Mouse (Mus musculus) stomach, embryonic 15.5 days (tissue): ENCODE measurements around the gene Slc9a9. TPM values are rescaled to one million over a fixed set of nuclear protein-coding genes. Genes with fewer than 3 reads are reported as not detected.

Experiments
- ATAC-seq: fragments of 200-750 bp; cut with Nextera tagmentation; 2 replicates; pipeline ENCODE4 v1.8.0; 2017; ENCODE audit warnings: low read depth, moderate number of reproducible peaks, moderate TSS enrichment; ENCODE audit not compliant: insufficient read depth, low FRiP score
- H3K27ac ChIP-seq: fragments of 300-500 bp; sonication (generic); 2 replicates; pipeline ENCODE4 v1.5.1; 2015; ENCODE audit warnings: mild to moderate bottlenecking, inconsistent platforms
- H3K27me3 ChIP-seq: fragments of 300-500 bp; sonication (generic); replicated peaks from 2 replicates; pipeline ENCODE4 v1.6.1; 2015; ENCODE audit warnings: inconsistent platforms
- H3K36me3 ChIP-seq: fragments of 300-500 bp; sonication (generic); 2 replicates; pipeline ENCODE4 v1.6.1; 2015; ENCODE audit warnings: inconsistent platforms
- H3K4me1 ChIP-seq: fragments of 300-500 bp; sonication (generic); 2 replicates; pipeline ENCODE4 v1.6.1; 2015; ENCODE audit warnings: inconsistent platforms
- H3K4me2 ChIP-seq: fragments of 300-500 bp; sonication (generic); 2 replicates; pipeline ENCODE4 v1.6.1; 2015; ENCODE audit warnings: mild to moderate bottlenecking, inconsistent platforms
- H3K4me3 ChIP-seq: fragments of 300-500 bp; sonication (generic); replicated peaks from 2 replicates; pipeline ENCODE4 v1.5.1; 2015; ENCODE audit warnings: inconsistent platforms
- H3K9ac ChIP-seq: fragments of 300-500 bp; sonication (generic); 2 replicates; pipeline ENCODE4 v1.6.1; 2015; ENCODE audit warnings: inconsistent platforms
- H3K9me3 ChIP-seq: fragments of 300-500 bp; sonication (generic); 2 replicates; pipeline ENCODE4 v1.6.1; 2016; ENCODE audit warnings: inconsistent platforms
- WGBS: fragments of 180-500 bp; shearing (Covaris S2); methylation state at CpG from one replicate; pipeline ENCODE4 v1.1.7; 2015; 5-methylcytosine and 5-hydroxymethylcytosine counted together
- polyA plus RNA-seq: library from polyadenylated mRNA; unstranded; fragments of >200 nt; fragmentation: Nextera tagmentation; extraction: Ambion mirVana; gene quantifications from 2 replicates; pipeline ENCODE4 v1.2.1, GENCODE M21; 2015

Gene Slc9a9
- polyA plus RNA-seq, 1 experiment from 2014 or later, result 3.9 TPM

DNA sequence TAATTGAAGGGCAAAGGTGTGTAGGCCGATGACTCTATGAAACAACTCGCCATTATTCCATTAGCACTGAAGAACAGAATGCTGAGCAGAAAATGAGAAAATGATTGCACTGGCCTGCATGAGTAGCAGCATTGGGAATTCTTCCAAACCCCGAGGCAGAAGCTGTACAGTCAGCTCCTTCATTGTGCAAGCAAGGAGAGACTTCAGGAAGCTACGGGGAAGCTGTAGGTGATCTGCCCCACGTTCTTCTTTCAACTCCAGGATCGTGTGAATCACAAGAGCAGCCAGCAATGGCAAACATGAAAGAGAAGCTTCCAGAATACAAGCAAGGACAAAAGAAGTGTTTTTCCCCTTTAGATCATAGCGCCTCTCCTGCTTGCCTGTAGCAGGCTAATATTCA lies 538.0 kb downstream of the Slc9a9 start:
- Histone ChIP-seq H3K27me3 (no peaks in the 10 kb centered on the region), H3K4me3 (no peak overlapping the region), H3K9ac (no peak overlapping the region), H3K4me2 (no peak overlapping the region), H3K27ac (no peak overlapping the region), H3K36me3 (no peaks in the 10 kb centered on the region), H3K9me3 (no peaks in the 10 kb centered on the region), H3K4me1 (no peaks in the 10 kb centered on the region)
- ATAC-seq, result no peak
- WGBS, result 76% methylated on average over 7 of the region's 7 CpGs

- 80% methylated on average over 4 of the region's 4 CpGs for WGBS
Observed at GRCm38 (mm10) chr9:95208681-95209080, 539.0 kb downstream of the Slc9a9 start.

GRCm38 (mm10) chr9:95220009-95220408 lies 550.3 kb downstream of the Slc9a9 start:
- Histone ChIP-seq H3K4me3 (no peak overlapping the region), H3K4me1 (no peaks in the 10 kb centered on the region), H3K9me3 (no peaks in the 10 kb centered on the region), H3K27me3 (no peaks in the 10 kb centered on the region), H3K27ac (no peak overlapping the region), H3K4me2 (no peak overlapping the region), H3K36me3 (no peaks in the 10 kb centered on the region), H3K9ac (no peak overlapping the region)
- WGBS, result 55% methylated on average over 3 of the region's 3 CpGs
- no peak for ATAC-seq

More at GRCm38 (mm10) chr9:95208681-95209080, 539.0 kb downstream of the Slc9a9 start:
- no peak for ATAC-seq
- no peaks in the 10 kb centered on the region for H3K4me1 ChIP-seq
- no peak overlapping the region for H3K27ac ChIP-seq
- H3K4me3 ChIP-seq, result no peak overlapping the region
- no peaks in the 10 kb centered on the region for H3K27me3 ChIP-seq
- H3K36me3 ChIP-seq, result no peaks in the 10 kb centered on the region
- H3K9me3 ChIP-seq, result no peaks in the 10 kb centered on the region
- H3K9ac ChIP-seq, result no peak overlapping the region
- no peak overlapping the region for H3K4me2 ChIP-seq

GRCm38 (mm10) chr9:95221310-95221709 lies 551.6 kb downstream of the Slc9a9 start:
- ATAC-seq, result no peak
- H3K4me1 ChIP-seq, result no peaks in the 10 kb centered on the region

GRCm38 (mm10) chr9:95226986-95227385 lies 557.3 kb downstream of the Slc9a9 start:
- Histone ChIP-seq H3K4me1 (no peaks in the 10 kb centered on the region), H3K27me3 (no peaks in the 10 kb centered on the region), H3K4me3 (no peak overlapping the region), H3K9ac (no peak overlapping the region), H3K36me3 (no peaks in the 10 kb centered on the region), H3K4me2 (no peak overlapping the region), H3K27ac (no peak overlapping the region), H3K9me3 (no peaks in the 10 kb centered on the region)
- 79% methylated on average over 4 of the region's 4 CpGs for WGBS
- ATAC-seq, result no peak

More at GRCm38 (mm10) chr9:95221310-95221709, 551.6 kb downstream of the Slc9a9 start:
- 83% methylated on average over 5 of the region's 5 CpGs for WGBS
- Histone ChIP-seq H3K27ac (no peak overlapping the region), H3K9ac (no peak overlapping the region), H3K27me3 (no peaks in the 10 kb centered on the region), H3K4me3 (no peak overlapping the region), H3K36me3 (no peaks in the 10 kb centered on the region), H3K9me3 (no peaks in the 10 kb centered on the region), H3K4me2 (no peak overlapping the region)

- Histone ChIP-seq H3K4me2 (no peak overlapping the region), H3K9ac (no peak overlapping the region), H3K4me3 (no peak overlapping the region), H3K27ac (no peak overlapping the region), H3K4me1 (no peaks in the 10 kb centered on the region), H3K9me3 (no peaks in the 10 kb centered on the region), H3K36me3 (no peaks in the 10 kb centered on the region), H3K27me3 (no peaks in the 10 kb centered on the region)
- 100% methylated on average over 1 of the region's 1 CpGs for WGBS
- ATAC-seq, result no peak
Observed at GRCm38 (mm10) chr9:95228123-95228522, 558.4 kb downstream of the Slc9a9 start.

DNA sequence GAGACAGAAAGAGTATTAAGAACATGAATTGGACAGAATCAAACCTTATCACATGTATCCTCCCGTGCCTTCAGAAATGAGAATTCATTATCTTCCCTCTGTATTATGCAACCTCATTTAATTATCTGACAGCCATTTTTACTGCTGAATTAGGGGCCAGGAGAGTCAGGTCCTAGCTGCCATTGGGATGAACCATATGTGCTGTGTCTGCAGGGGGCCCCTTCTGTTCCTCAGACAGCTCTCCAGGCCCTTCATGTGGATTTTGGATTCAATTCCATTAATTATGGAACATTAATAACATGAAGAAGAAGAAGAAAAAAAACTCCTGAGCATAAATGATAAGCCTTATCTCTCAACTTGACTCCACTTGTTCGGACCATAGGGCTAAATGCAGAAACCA lies 559.4 kb downstream of the Slc9a9 start:
- H3K4me3 ChIP-seq, result no peak overlapping the region
- no peaks in the 10 kb centered on the region for H3K27me3 ChIP-seq
- no peaks in the 10 kb centered on the region for H3K36me3 ChIP-seq
- H3K4me2 ChIP-seq, result no peak overlapping the region
- ATAC-seq, result no peak
- H3K4me1 ChIP-seq, result no peaks in the 10 kb centered on the region
- 76% methylated on average over 2 of the region's 2 CpGs for WGBS
- H3K9ac ChIP-seq, result no peak overlapping the region
- H3K9me3 ChIP-seq, result no peaks in the 10 kb centered on the region
- no peak overlapping the region for H3K27ac ChIP-seq

DNA sequence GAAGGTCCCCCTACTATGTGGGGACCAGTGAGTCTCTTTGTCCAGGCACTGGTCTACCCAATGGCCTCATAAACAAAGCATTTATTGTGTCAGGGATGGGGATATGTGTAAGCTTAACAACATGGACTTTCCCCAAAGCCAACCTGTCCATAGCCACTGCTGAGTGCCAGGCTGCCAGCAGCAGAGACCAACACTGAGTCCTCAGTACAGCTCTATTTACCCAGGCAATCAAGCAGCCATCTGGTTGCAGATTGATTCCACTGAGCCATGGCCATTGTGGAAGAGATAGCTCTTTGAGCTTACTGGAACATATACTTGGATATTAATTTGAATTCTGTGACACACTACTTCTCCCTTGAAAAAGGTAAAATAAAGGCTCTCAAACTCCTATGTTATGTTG lies 570.2 kb downstream of the Slc9a9 start:
- H3K4me1 ChIP-seq, result no peaks in the 10 kb centered on the region
- H3K4me2 ChIP-seq, result no peak overlapping the region
- no peaks in the 10 kb centered on the region for H3K9me3 ChIP-seq
- no peak overlapping the region for H3K27ac ChIP-seq
- H3K9ac ChIP-seq, result no peak overlapping the region
- H3K36me3 ChIP-seq, result no peaks in the 10 kb centered on the region
- H3K27me3 ChIP-seq, result no peaks in the 10 kb centered on the region
- ATAC-seq, result no peak
- no peak overlapping the region for H3K4me3 ChIP-seq

GRCm38 (mm10) chr9:95242628-95243195 lies 573.0 kb downstream of the Slc9a9 start:
- no peak for ATAC-seq
- Histone ChIP-seq H3K27me3 (no peaks in the 10 kb centered on the region), H3K27ac (no peak overlapping the region), H3K36me3 (no peaks in the 10 kb centered on the region), H3K9ac (no peak overlapping the region), H3K4me1 (no peaks in the 10 kb centered on the region), H3K9me3 (no peaks in the 10 kb centered on the region), H3K4me2 (no peak overlapping the region), H3K4me3 (no peak overlapping the region)
- WGBS, result 91% methylated on average over 2 of the region's 2 CpGs

- no peaks in the 10 kb centered on the region for H3K4me1 ChIP-seq
- no peak overlapping the region for H3K4me2 ChIP-seq
- WGBS, result 79% methylated on average over 4 of the region's 4 CpGs
- no peaks in the 10 kb centered on the region for H3K27me3 ChIP-seq
- no peak overlapping the region for H3K4me3 ChIP-seq
- H3K9ac ChIP-seq, result no peak overlapping the region
- H3K27ac ChIP-seq, result no peak overlapping the region
- no peak for ATAC-seq
- H3K9me3 ChIP-seq, result no peaks in the 10 kb centered on the region
- no peaks in the 10 kb centered on the region for H3K36me3 ChIP-seq
Observed at GRCm38 (mm10) chr9:95254162-95254561, 584.5 kb downstream of the Slc9a9 start.

DNA sequence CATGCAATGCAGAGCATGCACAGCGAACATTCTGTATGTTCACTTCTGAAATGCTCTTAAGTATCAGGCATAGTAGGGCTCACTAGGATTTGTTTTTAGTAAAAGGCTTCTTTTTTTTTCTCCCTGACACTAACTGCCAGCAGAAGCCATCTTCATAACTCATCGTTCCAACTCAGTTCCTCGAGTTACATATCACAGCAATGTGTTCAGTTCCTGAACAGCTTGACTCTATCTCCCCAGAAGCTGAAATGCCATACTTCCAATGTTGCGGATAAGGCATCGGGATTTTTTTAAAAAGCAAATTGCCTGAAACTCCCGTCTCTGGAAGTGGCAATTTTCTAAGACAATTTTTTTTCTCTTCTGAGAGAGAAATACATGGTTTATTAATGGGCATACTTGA lies 586.1 kb downstream of the Slc9a9 start:
- no peak overlapping the region for H3K27ac ChIP-seq
- H3K9ac ChIP-seq, result no peak overlapping the region
- ATAC-seq, result no peak
- no peak overlapping the region for H3K4me2 ChIP-seq
- H3K4me3 ChIP-seq, result no peak overlapping the region
- 61% methylated on average over 6 of the region's 6 CpGs for WGBS
- no peaks in the 10 kb centered on the region for H3K4me1 ChIP-seq
- no peaks in the 10 kb centered on the region for H3K27me3 ChIP-seq
- H3K36me3 ChIP-seq, result no peaks in the 10 kb centered on the region
- no peaks in the 10 kb centered on the region for H3K9me3 ChIP-seq

- Histone ChIP-seq H3K27me3 (no peaks in the 10 kb centered on the region), H3K27ac (no peak overlapping the region), H3K4me1 (no peaks in the 10 kb centered on the region), H3K9ac (no peak overlapping the region), H3K36me3 (no peaks in the 10 kb centered on the region), H3K4me2 (no peak overlapping the region), H3K9me3 (no peaks in the 10 kb centered on the region), H3K4me3 (no peak overlapping the region)
- ATAC-seq, result no peak
- WGBS, result 80% methylated on average over 21 of the region's 21 CpGs
Observed at GRCm38 (mm10) chr9:95256680-95257316, 587.1 kb downstream of the Slc9a9 start.

- Histone ChIP-seq H3K9me3 (no peaks in the 10 kb centered on the region), H3K27me3 (no peaks in the 10 kb centered on the region), H3K4me2 (no peak overlapping the region), H3K9ac (no peak overlapping the region), H3K27ac (no peak overlapping the region), H3K4me3 (no peak overlapping the region), H3K4me1 (no peaks in the 10 kb centered on the region), H3K36me3 (no peaks in the 10 kb centered on the region)
- 55% methylated on average over 3 of the region's 3 CpGs for WGBS
- no peak for ATAC-seq
Observed at GRCm38 (mm10) chr9:95262851-95263250, 593.1 kb downstream of the Slc9a9 start.
